Mouse (Mus musculus) spleen, postnatal 36 days (tissue): ENCODE measurements at regions not wholly inside any gene's neighbourhood (a gene's known extent, or its start where the extent isn't known, plus 50 kb on each side); places are given as distances from the start of the nearest gene placed in this dataset.

Source experiments
- DNase-seq, 2 experiments: peaks; one replicate each; pipeline ENCODE4 v3.0.0; 2022; ENCODE audit warnings: low spot score in 2 of 2, mixed read lengths in 1 of 2

DNA sequence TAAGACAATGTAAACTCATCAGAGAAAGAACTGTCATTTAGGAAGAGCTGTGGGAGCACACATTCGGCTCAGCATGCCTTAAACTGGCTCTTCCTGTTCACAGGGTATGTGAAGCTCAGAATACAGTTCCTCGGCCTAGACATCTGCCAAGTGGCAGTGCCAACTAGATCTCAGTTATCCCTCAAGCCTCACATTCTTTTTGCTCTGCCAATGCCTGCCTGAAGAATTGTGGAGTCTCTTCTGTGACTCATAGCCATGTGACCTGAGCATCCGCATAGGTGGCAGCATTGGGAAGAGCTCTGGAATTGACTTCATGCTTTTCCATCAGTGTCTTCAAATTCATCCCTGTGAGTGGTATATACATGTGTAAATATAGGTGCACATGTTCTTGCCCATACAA is 59.7 kb downstream of the Prlhr start:
- DNase-seq = no peak

DNA sequence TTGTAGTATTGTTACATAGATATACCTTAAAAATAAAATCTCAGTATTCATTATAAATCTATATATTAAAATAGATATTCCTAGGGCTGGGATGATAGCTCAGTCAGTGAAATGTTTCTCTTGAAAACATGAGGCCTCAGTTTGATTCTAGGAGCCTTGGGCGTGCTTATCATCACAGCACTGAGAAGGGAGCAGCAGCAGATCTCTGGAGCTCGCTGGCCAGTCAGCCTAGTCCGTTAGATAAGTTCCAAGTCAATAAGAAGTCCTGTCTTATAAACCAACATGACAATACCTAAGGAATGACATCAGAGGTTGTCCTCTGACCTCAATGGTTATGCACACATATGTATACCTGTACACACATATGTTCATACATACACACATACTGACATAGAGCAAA is 68.7 kb downstream of the Prlhr start:
- DNase-seq = no peak

DNA sequence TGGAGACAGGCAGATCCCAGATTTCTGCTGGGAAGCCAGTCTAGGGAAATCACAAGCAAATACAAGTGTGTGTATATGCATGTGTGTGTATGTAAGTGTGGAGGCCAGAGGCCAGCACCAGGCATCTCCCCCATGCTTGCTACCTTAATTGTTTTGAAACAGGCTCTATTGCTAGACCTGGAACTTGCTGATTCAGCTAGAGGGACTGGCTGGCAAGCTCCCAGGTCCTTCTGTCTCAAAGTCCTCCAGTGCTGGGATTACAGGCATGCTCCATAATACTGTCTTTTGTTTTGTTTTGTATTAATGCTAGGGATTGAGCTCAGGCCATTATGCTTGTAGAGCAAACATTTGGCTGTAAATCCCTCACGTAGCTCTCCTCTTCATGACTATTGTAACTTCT is 70.4 kb downstream of the Prlhr start:
- no peak for DNase-seq

DNA sequence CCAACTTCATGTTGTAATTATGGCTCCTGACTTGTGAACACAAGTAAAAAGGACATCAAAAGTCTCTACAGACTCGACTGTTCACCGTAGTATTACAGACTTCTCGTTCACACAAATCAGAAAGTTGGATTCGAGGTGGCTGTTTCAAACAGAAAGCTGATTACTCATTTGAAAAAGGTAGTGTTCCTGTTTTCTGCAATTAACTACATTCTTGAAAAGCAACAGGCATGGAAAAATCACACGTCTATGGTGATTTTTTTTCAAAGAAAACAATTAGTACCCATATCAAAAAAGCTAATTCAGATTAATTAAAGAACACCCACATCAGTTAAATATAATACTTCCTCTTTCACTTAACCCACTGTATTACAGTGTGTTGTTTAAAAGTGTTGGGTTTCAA is 71.5 kb downstream of the Prlhr start:
- no peak for DNase-seq

DNA sequence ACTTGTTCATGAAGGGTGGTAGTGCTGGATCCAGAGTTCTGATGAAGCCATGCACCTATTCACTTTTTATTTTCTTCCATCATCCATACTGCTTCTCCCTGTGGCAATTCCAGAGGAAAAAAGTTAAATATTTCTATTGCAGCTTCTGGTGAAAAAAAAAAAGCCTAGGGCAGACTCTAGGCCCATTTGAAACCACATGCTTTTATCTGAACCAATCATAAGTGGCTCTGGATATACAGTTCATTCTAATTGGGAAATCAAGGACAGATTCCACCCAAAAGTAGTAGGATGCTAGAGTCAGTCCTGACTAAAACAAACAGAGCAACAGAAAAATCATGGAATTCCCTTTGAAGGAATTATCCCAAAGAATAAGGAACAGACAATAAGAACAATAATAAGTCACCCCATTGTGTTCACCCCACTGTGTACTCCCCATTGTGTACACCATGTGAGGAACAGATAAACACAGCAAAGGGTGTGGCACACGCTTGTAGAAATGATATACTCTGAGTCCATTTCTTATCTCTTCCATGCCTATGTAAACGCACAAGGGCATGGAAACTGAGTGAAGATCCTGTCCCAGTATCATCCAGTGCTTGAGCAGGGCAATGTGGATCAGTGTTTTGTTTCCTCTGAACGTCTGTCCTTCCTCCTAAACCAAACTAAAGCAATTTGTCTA is 81.4 kb downstream of the Prlhr start:
- no peak for DNase-seq

DNA sequence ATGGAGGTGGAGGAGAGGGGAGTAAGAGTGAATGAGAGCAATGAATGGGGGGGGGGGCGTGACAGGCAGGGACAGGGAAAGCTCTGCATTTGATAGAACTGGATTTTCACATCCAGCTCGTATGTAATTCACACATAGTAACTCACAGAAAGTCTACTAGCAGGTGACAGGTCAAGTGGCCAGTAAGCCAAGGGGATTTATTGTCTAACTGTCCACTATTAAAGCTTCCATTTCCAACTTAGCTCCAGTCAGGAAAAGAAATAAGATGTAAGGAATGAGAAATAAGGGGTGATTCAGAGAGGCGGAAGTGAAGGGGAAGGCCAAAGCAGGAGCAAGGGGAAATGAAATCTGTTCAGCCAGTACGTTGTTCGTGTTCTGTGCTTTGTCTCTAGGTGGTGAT is 83.4 kb downstream of the Prlhr start:
- DNase-seq = no peak

DNA sequence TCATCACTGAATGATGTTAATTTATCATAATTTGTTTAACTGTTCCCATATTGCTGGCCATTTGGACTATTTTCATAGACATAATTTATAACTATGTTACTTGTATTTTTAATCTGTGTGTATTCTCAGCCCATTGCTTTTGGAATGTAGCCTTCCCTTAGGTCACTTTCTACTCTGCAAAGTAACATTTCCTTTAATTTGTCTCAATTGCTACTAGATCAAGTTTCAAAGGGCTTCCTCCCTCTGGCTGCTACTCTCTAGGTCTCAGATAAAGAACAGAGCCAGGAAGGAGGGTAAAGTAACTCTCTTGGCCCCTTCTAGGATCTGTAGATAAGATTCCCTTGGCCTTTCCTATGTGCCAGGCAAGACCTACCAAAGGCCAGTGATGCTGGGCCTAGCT is 85.4 kb downstream of the Prlhr start:
- no peak for DNase-seq

DNA sequence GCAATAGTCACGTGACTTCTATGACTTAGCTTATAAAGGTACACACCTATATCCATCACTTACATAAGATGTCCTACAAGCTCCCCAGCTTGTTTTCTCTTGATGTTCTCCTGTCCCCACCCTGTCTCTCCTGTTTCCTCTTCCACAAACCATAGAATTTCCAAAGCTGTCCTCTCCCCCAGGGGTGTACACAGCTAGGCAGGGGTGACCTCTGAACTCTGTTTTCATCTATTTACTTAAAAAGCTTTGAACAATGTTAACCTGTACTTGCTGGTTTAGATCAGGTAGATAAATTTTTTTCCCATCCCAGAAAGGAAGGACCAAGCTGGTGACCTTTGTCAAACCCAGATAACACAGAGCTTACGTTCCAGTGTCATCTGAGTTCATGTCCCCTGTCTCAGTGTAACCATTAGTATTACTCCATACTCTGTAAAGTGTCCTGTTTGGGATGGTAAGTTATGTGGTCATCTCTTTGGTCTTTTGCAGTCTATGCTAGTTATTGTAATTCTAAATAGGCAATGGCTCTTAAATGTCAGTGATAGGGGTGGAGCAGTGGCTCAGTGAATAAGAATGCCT is 89.0 kb downstream of the Prlhr start:
- DNase-seq = no peak

DNA sequence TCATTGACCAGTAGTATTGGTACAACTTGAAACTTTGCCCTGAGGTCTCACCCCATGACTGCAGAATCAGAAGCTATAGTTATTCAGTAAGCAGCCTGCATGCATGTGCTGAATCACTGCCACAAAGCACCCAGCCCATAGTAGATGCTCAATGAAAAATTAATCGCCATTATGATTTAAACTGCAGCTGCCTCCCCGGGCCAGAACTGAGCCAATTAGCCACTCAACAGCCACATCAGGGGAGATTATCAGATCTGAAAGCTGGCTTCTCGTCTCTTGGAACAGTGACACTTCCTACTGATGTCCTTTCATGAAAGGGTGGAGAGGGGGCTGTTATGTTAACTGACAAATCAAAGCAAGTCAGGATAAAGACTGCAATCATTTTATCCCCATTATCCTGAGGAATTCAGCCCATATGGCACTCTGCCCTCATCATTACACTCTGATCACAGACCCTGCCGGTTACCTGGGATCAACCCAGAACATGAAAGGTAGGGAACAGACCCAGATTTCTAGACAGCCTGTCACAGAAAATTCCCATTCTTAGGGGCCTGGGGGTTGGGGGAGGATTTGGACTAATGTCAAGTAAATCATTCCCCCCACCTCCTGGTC is 104.0 kb downstream of the Prlhr start:
- DNase-seq = no peak

DNA sequence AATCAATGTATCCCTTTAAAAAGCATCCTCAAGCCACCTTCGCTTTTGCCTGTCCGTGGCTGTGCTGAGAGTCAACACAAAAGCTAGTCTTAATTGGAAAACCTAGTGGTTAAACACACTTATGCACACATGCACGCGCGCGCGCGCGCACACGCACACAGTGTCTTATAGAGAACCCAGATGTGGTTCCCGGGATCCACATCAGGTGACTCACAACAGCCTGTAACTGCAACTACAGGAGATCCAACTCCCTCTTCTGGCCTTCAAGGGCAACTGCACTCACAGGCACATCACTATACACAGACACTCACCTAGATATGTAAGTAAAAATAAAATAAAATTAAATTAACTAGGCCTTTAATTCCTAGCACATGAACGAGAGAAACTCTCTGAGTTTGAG is 118.4 kb upstream of the Fam204a start:
- DNase-seq = no peak

DNA sequence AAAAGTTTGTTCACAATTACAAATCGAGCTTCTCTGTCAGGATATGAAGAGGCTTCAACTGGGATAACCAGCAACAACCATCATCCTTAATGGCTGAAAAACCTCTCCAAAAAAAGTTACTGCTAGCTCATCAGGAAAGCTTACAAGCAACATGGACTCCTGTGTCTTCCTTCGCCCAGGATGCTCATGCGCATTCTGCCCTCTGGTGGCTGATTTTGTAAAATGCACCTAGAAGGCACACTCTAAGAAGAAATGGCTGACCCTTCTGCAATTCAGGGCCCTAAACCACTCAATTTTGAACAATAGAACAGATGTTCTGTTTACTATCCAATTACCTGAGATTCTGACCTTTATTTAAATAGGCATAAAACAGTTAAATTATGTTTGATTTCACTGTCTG is 115.0 kb upstream of the Fam204a start:
- DNase-seq = peak; percentile 5

DNA sequence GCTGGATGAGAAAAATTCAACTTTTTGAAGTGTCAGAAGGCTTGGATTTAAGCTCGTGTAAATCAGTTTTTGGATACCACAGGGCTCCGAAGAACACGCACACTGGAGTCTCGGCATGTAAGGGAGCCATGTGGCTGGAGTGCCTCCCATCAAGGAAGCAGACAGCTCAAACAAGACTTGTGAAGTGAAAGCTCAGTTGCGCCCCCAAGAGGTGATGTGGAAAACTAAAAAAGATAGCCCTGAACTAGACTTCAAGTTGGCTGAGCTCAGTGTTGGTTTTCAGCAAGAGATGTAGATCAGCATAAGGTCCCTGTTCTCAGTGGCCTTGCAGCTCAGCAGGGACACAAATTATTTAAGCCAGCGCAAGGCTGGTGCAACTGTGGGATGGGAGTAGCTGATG is 113.7 kb upstream of the Fam204a start:
- DNase-seq = no peak

DNA sequence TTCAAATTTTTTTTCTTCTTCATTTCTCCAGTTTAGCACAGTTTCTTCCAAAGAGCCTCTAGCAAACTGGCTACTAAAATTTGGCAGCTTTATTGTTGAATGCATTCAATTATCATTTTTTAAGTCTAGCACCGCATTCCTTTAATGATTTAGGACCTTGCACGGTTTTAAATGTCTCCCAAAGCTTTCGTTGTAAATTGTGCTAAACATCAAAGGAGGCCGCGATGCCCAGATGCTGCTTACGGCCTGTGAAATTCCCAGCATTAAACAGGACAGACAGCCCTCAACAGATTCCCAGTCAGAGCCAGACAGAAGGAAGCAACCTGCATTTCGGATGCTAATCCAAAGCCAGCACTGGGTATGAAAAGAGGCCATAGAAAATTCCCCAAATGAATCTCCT is 108.0 kb upstream of the Fam204a start:
- DNase-seq = no peak

DNA sequence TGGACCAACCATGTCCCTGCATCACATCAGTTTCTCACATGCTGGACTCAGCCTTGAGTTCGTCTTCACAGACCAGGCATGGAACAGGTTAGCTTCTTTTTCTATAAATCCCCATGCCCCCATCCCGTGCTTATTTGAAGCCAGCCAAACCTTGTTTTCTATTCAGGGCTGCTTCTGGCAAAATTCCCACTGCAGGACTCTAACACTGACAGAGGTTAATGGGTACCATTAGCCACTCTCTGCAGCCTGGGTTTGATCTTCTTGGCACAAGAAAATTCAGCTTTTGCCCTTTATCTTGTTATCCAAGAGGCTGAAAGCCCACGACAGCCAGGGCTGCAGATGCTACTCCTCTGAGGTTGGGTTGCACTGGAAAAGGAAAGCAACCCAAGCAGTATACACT is 101.8 kb upstream of the Fam204a start:
- no peak for DNase-seq

DNA sequence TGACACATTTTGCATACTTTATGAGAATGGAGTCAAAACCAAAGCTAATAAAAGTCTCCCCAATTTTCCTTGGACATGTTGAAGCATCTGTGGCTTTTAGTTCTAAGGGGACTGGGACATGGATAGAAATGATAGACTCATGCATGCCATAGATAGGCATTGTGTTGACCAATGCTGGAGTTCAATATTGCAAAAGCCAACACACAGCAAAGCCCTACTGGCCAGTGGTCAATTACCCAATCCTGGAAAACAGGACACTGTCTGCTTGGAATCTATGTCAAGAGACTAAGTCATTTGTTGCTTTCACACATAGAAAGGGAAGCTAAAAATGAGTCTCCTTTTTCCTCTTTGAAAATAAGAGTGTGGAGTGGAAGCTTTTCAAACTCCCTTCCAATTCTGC is 99.1 kb upstream of the Fam204a start:
- DNase-seq = no peak

DNA sequence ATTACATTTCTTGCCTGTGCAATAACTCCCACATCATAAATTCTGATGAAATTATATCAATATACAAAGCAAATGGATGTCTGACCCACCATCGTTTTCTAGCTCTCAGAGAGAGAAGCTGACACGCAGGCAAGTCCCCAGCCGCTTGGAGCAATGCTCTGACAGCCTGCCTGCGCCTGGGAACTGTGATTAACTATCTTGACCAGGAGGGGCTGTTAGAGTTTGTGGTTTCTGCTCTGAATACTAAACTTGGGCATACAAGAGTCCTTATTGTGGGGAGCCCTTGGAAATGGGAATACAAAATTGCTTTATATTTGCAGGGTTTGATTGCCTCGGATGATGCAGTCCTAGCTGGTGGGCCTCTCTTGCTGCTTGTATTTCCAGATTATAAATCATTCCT is 98.6 kb upstream of the Fam204a start:
- no peak for DNase-seq

DNA sequence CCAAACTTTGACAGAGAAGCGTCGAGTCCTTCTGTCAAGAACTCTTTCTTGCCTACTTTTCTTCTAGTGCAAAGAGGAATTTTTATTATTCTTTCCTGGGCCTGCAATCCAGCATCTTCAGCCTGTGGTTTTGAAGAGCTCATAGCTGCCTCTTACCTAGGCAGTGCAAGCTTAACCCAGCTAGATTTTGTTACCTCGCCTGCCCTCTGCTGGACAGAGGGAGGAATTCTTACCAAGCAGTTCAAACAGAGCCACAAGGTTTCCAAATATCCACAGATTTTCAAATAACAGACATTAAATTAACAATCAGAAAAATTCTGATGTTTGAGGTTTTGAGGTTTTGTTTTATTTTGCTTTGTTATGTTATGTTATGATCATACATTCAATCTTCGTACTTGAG is 84.1 kb upstream of the Fam204a start:
- DNase-seq = peak; percentile 45 to 52

DNA sequence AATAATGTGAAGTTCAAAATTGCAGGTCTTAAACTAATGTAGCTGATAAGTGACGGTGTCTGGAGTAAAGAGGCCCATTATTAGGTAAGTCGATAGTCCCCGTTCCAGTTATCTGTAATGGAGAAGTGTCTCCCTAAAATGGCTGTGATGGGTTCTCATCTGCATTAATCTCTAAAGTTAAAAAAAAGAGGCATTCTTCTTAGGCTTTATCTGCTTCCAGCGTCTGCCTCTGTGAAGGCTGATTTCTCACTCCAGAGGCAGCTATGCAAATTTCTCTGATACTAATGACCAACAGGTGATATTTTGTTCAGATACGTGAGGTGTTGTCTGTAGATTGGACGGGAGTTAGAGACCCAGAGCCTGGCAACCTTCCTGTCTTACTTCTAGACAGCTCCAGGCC is 75.9 kb upstream of the Fam204a start:
- no peak for DNase-seq

DNA sequence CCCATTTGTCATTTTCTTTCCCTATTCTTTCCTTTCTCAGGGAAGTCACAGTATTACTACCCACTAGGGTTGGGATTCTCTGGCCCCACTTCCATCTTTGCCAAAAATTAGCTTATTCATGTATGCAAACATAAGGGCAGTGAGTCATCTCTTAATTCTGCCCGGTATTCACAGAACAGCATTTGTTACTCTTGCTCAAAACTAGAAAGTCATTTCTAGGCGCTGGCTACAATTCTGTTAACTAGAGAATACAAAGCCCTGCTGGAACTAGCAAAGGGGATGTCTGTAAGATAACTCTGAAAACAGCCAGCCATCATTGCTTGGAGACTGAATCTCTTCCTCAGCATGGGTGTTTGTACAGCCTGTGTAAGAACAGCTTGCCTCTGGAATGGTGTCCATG is 74.4 kb upstream of the Fam204a start:
- DNase-seq = no peak

DNA sequence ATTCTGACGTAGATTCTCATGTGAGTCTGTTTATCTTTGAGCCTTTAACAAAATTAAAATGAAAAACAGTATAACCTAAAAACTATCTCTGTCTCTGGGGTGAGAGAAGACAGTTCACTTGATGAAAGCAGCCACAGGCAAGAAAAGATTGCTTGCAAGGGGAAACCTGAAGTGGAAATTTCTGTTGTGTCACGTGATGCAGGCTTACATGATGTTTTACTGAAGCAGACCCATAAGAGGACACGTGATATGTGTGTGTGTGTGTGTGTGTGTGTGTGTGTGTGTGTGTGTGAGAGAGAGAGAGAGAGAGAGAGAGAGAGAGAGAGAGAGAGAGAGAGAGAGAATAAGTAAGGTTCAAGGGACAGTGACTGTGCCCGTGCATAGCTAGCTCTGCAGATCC is 63.7 kb upstream of the Fam204a start:
- DNase-seq = no peak

DNA sequence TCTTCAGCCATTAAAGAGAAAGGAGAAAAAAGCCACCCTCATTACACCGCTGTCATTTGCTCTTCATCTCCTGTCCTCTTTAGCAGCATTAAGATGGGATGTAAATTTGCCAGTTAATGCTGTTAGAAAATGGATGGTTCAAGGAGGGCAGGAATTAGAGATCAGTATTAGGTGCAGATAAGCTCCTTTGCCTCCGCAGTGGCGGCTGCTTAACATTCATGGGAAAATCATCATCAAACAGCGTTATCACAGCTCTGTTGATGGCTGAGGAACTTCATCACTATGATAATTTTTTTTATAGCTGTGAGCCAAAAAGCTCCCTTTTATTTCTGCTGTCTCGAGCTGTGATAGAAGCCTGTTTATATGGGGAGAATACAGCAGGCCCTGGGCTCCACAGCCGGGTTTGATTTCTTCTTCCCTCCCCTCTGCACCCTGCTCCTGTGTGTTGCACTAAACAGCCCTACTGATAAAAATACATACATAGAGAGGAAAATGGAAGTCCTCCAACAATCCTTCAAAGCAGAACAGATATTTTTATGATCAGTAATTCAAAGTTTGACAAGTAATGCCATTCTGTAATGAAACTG is 60.4 kb upstream of the Fam204a start:
- DNase-seq = no peak

DNA sequence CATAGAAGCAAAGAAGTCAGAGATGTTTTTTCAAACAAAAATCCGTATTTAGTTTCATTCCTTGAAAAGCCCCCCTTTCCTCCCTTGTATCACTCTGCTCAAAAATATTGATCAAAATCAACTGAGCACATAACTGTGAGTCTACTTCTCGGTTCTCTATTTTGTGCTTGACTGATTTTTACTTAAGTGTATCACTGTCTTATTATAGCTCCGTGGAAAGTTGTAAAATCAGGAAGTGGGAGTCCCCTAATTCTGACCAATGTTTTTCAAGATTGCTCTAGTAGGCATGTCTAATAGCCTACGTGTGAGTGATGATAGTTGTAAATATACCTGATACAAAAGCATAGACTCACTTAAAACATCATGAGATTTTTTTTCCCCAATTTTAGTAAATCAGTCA is 58.4 kb upstream of the Fam204a start:
- peak; percentile 38 to 65 for DNase-seq
